Mouse (Mus musculus) hindbrain, embryonic 10.5 days (tissue): ENCODE measurements around the gene Znrd1. TPM values are rescaled to one million over a fixed set of nuclear protein-coding genes. Genes with fewer than 3 reads are reported as not detected.
A peak's percentile ranks its signal among the peaks of the same experiment; 100 is the strongest.
"Not testable (repeated sequence)": the region's sequence is repeated elsewhere in the genome, so short reads cannot be mapped to it uniquely, and the experiment has no call there.

Source experiments
- DNase-seq: peaks from one replicate; pipeline ENCODE4 v3.0.0-alpha.2; 2017; ENCODE audit warnings: low spot score
- H3K27ac ChIP-seq: fragments of 300-500 bp; sonication (generic); 2 replicates; pipeline ENCODE4 v1.5.1; 2016; ENCODE audit warnings: mild to moderate bottlenecking, moderate library complexity
- H3K27me3 ChIP-seq: fragments of 300-500 bp; sonication (generic); 2 replicates; pipeline ENCODE4 v1.6.1; 2016; ENCODE audit warnings: mild to moderate bottlenecking; ENCODE audit not compliant: poor library complexity, insufficient read depth, severe bottlenecking
- H3K36me3 ChIP-seq: fragments of 300-500 bp; sonication (generic); 2 replicates; pipeline ENCODE4 v1.6.1; 2016; ENCODE audit warnings: mild to moderate bottlenecking, moderate library complexity
- H3K4me1 ChIP-seq: fragments of 300-500 bp; sonication (generic); replicated peaks from 2 replicates; pipeline ENCODE4 v1.6.1; 2016; ENCODE audit warnings: mild to moderate bottlenecking
- H3K4me3 ChIP-seq: fragments of 300-500 bp; sonication (generic); 2 replicates; pipeline ENCODE4 v1.5.1; 2016; ENCODE audit warnings: mild to moderate bottlenecking, moderate library complexity
- H3K9me3 ChIP-seq: fragments of 300-500 bp; sonication (generic); 2 replicates; pipeline ENCODE4 v1.6.1; 2016; ENCODE audit warnings: mild to moderate bottlenecking, moderate library complexity
- WGBS: fragments of 180-500 bp; shearing (Covaris S2); methylation state at CpG from one replicate; pipeline ENCODE4 v1.1.7; 2016; 5-methylcytosine and 5-hydroxymethylcytosine counted together
- polyA plus RNA-seq: library from polyadenylated mRNA; unstranded; fragments of >200 nt; fragmentation: Nextera tagmentation; extraction: Ambion mirVana; gene quantifications from 2 replicates; pipeline ENCODE4 v1.2.1, GENCODE M21; 2016

The Znrd1 gene
- polyA plus RNA-seq, result 91.6 and 95.3 TPM in 2 replicates

DNA sequence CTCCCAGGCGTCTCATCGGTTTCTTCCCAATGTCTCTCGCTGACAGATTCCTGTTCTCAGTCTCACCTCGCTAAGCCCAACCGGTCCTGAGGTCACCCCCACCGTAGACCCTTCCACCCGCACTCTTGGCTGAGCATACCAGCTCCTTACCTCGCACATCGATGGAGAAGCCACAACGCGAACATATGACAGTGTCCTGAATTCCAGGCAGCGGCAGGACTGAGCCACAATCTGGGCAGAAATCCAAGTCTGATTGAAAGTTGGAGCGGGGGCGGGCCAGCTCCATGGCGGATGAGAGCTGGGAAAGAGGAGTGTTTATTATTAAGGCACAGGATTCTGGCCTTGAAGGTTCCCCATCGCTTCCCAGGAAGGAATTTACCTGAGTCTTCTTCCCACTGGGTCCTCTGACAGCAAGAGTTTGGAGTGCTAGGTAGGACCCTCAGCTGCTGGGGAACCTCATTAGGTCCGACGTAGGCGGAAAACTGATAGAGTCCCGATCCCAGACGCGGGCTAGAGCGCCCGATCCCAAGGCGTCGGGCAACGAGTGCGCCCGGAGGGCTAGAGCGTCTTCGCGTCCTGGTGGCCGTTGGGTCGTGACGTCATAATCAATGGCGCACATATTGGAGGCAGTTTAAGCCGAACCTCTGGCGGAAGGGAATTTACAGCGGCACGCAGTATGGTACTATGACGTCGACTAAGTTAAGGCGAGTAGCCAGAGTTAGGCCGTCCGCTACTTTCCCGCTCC, at the start of gene Znrd1, which contains the start of gene Znrd1as:
Znrd1 (minus strand) TSS at position 561 of the 745 bp plus-strand sequence.
Znrd1as (plus strand) TSS at position 594 of the 745 bp plus-strand sequence.
- Histone ChIP-seq H3K9me3 (no peaks in the 10 kb centered on the region), H3K27ac (peak within 1 kb of the TSS; percentile 92), H3K4me3 (peak within 1 kb of the TSS; percentile 89), H3K36me3 (peaks cover 25% of the 10 kb centered on the region), H3K27me3 (no peaks in the 10 kb centered on the region), H3K4me1 (peaks cover 19% of the 10 kb centered on the region)
- peak; percentile 96 for DNase-seq
- WGBS, result under 1% methylated on average over 46 of the region's 46 CpGs

DNA sequence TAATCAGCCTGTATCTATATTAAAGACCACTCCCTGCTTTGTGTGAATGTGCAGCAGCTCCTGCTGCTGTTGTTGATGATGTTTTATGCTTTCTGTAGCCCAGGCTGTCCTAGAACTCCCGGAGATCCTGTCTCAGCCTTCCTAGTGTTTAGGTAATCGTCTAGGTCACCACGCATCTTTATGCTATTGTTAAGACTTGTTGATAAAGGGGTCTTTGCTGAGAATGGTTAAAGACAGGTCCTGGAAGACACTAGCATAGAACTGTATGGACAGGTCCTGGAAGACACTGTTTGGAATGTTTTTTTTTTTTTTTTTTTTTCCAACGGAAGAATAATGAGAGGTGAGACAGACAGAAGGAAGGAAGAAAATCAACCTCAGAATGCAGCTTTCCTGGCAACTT, 45.0 kb upstream of the Znrd1 start:
- H3K4me3 ChIP-seq, result peak overlapping the region; percentile 80
- 46% methylated on average over 4 of the region's 4 CpGs for WGBS
- peaks cover 42% of the 10 kb centered on the region for H3K36me3 ChIP-seq
- H3K4me1 ChIP-seq, result peaks cover 16% of the 10 kb centered on the region; the same call in 1 of the 2 replicates
- H3K9me3 ChIP-seq, result no peaks in the 10 kb centered on the region
- H3K27ac ChIP-seq, result peak overlapping the region; percentile 98
- no peak for DNase-seq
- H3K27me3 ChIP-seq, result no peaks in the 10 kb centered on the region

DNA sequence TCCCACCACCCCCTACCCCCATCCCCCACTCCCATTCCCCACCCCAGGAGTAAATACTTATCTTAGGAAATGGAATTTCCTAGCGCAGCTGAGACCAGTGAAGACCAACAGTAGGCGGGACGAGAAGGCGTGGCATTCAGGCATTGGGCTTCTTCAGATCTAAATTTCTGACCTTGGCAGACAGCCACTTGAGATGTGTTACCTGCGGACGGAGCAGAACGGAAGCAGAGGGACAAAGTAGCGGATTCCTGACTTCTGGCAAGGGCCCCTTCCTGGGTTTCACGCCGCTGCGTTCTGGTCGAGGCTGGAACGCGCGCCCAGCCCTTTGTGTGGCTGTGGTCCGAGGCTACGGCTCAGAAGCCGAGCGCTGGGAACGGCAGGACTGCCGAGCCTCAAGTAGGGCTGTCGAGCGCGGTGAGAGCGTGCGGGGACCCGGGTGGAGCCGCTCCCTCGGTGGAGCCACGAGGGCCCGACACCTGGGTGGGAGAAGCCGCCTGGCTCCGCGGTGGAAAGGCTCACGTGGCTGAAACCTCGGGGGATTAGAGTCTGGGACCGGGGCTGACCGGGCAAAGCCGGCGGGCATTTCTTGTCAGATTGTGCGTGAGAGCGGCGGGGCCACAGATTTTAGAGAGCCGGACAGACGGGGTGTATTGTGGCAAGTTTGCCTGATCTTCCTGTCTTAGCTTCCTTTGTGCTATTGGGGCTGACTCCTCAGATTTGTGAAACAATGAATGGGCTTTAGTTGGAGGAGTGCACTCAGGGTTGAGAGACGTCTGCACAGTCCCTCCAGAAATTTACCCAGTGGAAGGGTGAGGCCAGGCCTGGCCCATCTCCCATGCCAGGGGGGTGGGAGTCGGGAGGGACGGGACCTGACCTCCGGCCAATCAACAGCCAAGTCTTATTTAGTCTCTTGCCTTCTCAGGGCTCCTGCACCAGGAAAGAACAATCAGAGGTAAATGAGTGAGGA, 44.3 kb upstream of the Znrd1 start:
- H3K4me1 ChIP-seq, result peaks cover 16% of the 10 kb centered on the region; the same call in 1 of the 2 replicates
- H3K27me3 ChIP-seq, result no peaks in the 10 kb centered on the region
- H3K27ac ChIP-seq, result peak overlapping the region; percentile 98
- under 1% methylated on average over 49 of the region's 49 CpGs for WGBS
- H3K4me3 ChIP-seq, result peak overlapping the region; percentile 80
- no peaks in the 10 kb centered on the region for H3K9me3 ChIP-seq
- peak; percentile 79 for DNase-seq
- H3K36me3 ChIP-seq, result peaks cover 35% of the 10 kb centered on the region

DNA sequence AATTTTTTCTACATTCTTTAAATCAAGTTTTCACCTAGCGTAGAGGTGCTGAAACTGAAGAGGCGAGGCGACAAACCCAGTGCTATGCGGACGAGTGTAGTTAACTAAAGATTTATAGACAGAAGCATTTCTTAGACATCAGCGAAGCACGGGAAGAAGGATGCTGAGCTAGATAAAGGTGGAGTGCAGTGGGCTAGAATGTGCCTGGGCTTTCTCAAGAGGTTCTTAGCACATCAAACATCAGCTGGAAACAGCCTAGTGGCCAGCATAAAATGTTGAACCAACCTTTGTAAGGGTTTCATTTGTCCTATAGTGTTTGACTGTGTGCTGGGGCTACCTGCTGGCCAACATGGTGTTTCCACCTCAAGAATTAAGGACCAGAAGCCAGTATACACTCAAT, 42.5 kb upstream of the Znrd1 start, which contains the start of gene Zfp57:
Zfp57 (plus strand) TSS at position 301 of the 400 bp plus-strand sequence.
- H3K4me3 ChIP-seq, result peak within 1 kb of the TSS; percentile 80
- 97% methylated on average over 7 of the region's 7 CpGs for WGBS
- no peak for DNase-seq
- no peaks in the 10 kb centered on the region for H3K27me3 ChIP-seq
- peak within 1 kb of the TSS; percentile 98 for H3K27ac ChIP-seq
- H3K9me3 ChIP-seq, result no peaks in the 10 kb centered on the region
- H3K4me1 ChIP-seq, result peaks cover 19% of the 10 kb centered on the region; the same call in 1 of the 2 replicates
- peaks cover 18% of the 10 kb centered on the region for H3K36me3 ChIP-seq

DNA sequence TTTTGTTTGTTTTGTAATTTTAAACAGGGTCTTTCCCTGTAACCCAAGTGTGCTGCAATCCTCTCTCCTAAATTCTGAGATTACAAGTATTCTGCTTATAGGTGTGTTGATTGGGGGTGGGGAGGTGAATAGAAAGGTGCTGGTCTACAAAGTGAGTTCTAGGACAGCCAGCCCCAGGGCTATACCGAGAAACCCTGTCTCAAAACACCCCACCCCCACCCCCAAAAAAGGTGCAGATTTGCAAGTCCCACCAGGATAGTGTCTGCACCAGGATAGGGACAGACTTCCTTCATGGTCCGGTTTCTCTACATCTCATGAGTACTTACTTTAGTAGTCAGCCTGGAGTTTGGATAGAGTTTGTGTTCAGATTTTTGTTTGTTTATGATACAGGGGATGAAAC, 40.1 kb upstream of the Znrd1 start:
- Histone ChIP-seq H3K4me1 (peaks cover 19% of the 10 kb centered on the region; the same call in 1 of the 2 replicates), H3K4me3 (no peak overlapping the region), H3K27ac (no peak overlapping the region), H3K36me3 (no peaks in the 10 kb centered on the region), H3K9me3 (no peaks in the 10 kb centered on the region), H3K27me3 (no peaks in the 10 kb centered on the region)
- 68% methylated on average over 2 of the region's 2 CpGs for WGBS
- DNase-seq, result no peak

DNA sequence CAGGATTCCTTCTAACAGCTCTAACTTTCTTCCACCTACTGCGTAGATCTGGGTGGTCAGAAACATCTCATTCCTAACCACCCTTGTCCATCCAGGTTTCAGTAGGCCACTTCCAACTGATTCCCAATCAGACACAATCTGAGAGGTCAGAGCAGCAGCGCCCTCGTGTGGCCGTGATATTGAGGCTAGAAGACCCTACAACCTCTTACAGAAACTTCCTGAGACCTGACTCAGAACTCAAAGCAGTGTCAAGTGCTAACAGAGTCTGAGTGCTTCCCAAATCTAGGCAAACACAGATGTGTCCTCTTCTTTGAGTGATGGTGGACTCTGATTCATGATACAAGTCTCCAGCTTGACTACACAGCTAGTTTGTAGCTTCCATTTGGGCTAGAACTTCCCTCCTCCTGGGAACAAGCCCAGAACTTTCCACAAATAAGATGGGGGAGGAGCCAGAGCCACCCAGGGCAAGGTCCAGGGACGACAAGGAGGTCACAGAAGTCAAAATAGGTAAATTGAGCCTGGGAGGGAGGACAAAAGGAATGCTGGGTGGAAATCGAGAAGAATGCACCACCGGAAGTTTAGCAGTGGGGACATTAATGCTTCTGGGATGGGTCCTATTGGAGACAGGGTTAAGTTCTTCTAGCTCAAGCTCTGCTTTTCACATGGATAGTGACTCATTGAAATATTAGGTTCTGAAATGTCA, 38.8 kb upstream of the Znrd1 start:
- 29% methylated on average over 7 of the region's 7 CpGs for WGBS
- DNase-seq, result peak; percentile 84

DNA sequence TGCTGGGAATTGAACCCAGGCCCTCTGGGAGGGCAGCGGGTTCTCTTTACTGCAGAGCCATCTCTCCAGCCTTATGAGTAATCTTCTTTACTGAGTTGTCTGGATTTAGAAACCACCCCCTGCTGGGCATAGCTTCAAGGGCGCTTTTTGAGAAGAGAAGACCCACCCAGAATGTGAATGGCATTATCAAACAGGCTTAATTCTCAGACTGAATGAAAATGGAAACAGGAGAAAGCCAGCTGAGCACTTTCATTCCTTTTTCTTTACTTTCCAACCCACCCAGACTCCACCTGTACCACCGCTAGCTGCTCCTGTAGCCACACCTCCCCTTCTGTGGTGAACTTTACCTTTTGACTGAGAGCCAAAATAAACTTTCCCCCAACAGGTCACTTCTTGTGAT, 37.1 kb upstream of the Znrd1 start:
- WGBS, result 53% methylated on average over 3 of the region's 3 CpGs
- Histone ChIP-seq H3K36me3 (no peaks in the 10 kb centered on the region), H3K4me1 (0 out of 2 replicates have a peak, but pooled peaks cover 3% of the 10 kb centered on the region), H3K9me3 (no peaks in the 10 kb centered on the region), H3K27ac (no peak overlapping the region), H3K4me3 (no peak overlapping the region), H3K27me3 (peaks cover 10% of the 10 kb centered on the region)
- DNase-seq, result no peak

More for the DNA sequence above, 38.8 kb upstream of the Znrd1 start:
- H3K4me3 ChIP-seq, result no peak overlapping the region
- 0 out of 2 replicates have a peak, but pooled peaks cover 8% of the 10 kb centered on the region for H3K4me1 ChIP-seq
- H3K27ac ChIP-seq, result no peak overlapping the region
- no peaks in the 10 kb centered on the region for H3K36me3 ChIP-seq
- H3K27me3 ChIP-seq, result no peaks in the 10 kb centered on the region
- no peaks in the 10 kb centered on the region for H3K9me3 ChIP-seq

DNA sequence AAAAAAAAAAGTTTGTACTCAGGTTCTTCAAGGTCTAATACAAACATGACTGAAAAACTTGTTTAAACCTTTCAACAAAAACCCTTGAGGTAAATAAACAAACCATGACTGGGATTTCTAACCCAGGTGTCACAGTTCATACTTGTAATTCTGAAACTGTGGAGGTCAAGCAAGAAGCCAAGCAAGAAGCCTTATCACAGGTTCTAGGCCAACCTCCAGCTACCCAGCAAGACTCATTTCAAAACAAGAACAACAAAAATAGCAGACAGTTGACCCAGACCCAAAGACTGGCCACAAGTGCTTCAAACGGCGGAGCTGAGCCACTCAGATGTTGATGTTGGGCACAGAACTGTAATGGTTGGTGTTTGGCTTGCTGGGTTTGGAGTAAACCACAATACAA, 36.2 kb upstream of the Znrd1 start:
- no peak for DNase-seq
- Histone ChIP-seq H3K36me3 (no peaks in the 10 kb centered on the region), H3K9me3 (no peaks in the 10 kb centered on the region), H3K27ac (no peak overlapping the region), H3K4me3 (no peak overlapping the region), H3K4me1 (0 out of 2 replicates have a peak, but pooled peaks cover 3% of the 10 kb centered on the region), H3K27me3 (peaks cover 16% of the 10 kb centered on the region)
- WGBS, result 91% methylated on average over 2 of the region's 2 CpGs

DNA sequence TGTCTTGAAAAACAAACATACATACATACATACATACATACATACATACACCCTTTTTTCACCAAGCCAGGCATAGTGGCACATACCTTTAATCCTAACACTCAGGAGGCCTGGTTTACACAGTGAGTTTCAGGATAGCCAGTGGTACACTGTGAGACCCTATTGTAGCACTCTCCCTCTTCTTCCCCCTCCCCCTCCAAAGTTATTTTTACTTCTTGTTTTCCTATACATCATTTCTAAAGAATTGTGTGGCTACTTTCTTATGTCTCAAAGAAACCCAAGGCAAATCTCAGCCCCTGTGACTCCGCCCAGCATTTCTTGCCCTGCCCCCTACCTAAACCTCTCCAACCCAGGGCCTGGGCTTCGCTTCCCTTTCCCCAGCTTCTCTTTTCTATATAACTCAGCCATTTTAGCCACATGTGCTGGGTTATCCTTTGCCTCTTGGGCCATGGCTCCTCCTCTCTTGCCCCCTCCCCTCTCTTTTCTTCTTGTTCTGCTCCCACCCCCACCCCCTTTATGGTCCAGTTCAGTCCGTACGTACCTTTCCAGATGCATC, 35.5 kb upstream of the Znrd1 start:
- Histone ChIP-seq H3K4me3 (no peak overlapping the region), H3K36me3 (no peaks in the 10 kb centered on the region), H3K9me3 (no peaks in the 10 kb centered on the region), H3K4me1 (peaks cover 3% of the 10 kb centered on the region; the same call in 1 of the 2 replicates), H3K27me3 (peaks cover 23% of the 10 kb centered on the region), H3K27ac (no peak overlapping the region)
- no peak for DNase-seq
- WGBS, result 83% methylated on average over 4 of the region's 4 CpGs

DNA sequence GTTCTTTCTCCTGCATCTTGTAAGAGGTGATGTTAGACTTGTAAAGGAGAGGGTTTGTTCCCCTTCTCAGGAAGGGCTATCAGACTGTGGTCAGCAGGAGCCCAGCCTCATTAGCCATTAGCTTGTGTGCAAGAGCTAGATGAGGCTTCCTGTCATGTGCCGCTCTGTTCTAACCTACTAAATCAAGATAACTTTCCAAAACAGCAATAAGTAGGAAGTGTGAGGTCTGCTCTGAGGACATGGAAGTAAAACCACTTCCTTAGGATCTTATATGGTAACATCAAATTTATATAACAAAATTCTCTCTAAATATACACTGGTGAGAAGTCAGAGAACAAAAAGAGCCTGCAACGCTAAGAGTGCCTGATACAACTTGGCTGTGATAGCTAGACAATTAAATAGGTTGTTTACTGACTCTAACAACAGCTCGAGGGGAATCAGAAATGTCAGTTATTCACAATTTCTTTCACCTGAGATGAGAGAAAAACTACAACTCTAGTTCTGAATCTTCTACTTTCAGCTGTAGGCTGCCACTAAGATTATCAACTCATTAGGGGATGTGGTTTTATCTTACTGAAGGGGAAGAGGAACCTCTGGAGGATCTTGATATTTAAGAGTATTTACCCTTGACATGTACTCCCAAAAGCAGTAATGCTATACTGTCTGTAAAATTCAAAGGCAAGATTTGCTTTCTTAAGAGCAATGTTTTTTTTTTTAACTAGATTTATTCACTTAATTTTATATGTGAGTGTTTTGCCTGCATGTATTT, 34.2 kb upstream of the Znrd1 start:
- Histone ChIP-seq H3K27me3 (peaks cover 36% of the 10 kb centered on the region), H3K27ac (no peak overlapping the region), H3K36me3 (no peaks in the 10 kb centered on the region), H3K4me3 (no peak overlapping the region), H3K9me3 (no peaks in the 10 kb centered on the region), H3K4me1 (peaks cover 9% of the 10 kb centered on the region)
- 84% methylated on average over 3 of the region's 3 CpGs for WGBS
- no peak for DNase-seq

DNA sequence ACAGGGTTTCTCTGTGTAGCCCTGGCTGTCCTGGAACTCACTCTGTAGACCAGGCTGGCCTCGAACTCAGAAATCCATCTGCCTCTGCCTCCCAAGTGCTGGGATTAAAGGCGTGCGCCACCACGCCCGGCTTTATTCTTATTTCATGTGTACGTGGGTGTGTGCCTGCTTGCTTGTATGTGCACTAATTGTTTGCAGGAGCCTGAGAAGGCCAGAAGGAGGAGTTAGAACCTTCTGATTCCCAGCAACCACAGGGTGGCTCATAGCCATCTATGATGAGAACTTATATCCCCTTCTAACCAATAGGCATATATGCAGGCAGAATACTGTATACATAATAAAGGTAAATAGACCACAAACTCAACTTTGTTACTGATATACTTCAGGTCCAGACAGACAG, 32.3 kb upstream of the Znrd1 start:
- WGBS, result 93% methylated on average over 6 of the region's 6 CpGs
- not testable (repeated sequence) for H3K36me3 ChIP-seq, H3K4me1 ChIP-seq, DNase-seq, H3K27ac ChIP-seq, H3K4me3 ChIP-seq, H3K9me3 ChIP-seq
- H3K27me3 ChIP-seq, result peaks cover 48% of the 10 kb centered on the region
